Mouse (Mus musculus): ENCODE data around the gene Fars2.
"Not testable (repeated sequence)": the region's sequence is repeated elsewhere in the genome, so short reads cannot be mapped to it uniquely, and the experiment has no call there.

Fars2 gene

DNA sequence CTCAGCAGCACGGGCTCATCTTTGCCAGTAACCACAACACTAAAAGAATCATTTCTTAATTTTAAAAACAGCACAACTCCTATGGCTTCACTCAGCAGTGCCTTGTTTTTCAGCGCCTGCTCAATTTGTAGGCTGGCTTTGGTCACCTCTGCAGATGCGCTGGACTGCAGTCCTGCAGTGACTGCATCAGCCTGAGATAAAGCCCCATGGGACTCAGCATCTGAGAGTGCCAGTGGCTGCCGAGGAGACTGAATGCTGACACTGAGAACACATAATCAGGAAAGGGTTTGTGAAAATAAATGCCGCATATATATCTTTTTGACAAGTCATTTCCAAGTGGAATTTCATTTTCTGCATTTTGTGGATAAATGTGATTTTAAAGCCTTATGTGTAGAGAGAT is 268.9 kb downstream of the Fars2 start:
- no peak for DNase-seq

DNA sequence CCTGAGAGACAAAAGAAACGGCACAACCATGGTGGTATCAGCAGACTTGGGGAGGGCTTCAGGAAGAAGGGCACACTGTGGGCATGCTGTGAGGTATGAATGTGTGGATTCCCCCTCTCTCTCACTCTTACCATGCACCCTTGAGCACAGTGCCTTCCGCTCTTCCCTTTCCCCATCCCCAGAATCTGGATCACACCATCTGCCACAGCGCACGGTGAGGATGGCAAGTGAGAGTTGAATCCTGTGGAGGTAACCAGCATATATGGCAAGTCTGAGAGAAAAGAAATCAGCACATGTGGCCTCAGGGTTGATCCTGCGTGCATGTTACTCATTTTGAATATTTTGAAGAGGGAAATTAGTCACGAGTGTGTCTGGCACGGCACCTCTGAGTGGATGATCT is 274.7 kb downstream of the Fars2 start:
- DNase-seq, result no peak

DNA sequence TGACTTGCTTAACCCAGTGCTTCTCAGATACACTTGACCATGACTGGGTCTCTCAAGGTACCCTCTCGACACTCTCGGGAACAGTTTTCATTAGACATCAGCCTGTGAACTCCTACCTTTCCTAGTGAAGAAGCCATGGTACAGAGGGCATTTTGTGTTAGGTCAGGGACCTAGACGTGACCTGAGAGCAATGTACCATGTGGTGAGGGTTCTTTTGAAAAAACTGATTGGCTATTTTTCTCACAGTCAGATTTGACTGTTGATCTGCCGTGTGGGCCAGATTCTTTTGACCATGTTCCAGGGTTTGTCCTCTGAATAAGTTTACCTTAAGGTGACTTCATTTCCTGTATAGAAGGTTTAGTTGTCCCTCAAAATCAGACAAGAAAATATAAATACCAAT is 275.5 kb downstream of the Fars2 start:
- DNase-seq, result no peak

DNA sequence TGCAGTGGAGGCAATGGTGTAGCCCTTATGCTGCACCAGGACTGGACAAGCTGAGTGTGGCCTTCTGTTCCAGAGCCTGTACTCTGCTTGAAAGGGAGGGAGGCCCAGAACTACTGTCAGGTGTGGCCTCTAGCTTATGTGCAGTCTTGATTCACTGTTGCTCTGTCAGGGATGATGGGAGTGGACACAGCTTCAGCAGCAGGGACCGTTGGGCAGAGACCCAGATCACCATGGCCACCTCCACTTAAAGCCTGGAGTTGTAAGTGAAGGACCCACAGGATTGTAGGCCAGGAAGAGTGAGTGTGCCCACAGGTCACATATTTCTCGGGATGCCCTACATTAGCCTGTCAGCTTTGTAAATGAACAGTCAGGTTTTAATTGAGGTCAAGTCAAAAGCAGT is 283.8 kb downstream of the Fars2 start:
- DNase-seq, result no peak

DNA sequence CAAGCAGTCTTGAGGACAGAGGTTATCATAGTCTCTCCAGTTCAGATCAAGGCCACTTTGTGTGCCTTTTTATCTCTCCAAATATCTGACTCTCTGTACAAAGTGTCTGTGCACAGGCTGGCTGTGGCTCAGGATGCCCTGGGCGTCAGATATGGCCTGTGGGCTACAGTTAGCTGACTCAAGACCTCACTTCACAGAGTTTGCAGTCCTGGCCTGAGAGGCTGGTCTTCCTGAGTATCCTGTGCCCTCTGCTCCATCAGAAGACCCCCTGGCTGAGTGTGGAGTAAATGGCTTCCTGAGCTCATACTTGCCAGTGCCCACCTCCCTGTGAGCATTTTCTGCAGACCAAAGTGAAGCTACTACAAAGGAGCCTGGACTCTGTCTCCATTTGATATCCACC is 296.1 kb downstream of the Fars2 start:
- DNase-seq, result no peak

DNA sequence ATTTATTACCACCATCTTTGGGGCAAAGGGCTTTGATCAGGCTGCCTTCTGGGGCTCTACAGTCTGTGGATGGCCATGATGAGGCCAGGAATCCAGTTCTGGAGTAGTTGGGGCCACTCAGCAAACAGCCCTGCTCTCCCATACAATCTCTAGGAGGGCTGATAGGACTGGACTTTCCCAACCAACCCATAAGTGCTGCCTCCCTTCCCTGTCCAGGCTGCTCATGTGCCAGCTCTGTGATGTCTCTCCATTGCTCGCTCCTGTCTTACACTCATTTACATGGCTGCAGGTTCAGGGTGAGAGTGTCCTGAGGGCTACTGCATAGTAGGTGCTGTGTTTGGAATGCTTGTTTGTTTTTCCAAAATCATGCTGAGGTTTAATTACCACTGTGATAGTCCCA is 298.0 kb downstream of the Fars2 start:
- no peak for DNase-seq

DNA sequence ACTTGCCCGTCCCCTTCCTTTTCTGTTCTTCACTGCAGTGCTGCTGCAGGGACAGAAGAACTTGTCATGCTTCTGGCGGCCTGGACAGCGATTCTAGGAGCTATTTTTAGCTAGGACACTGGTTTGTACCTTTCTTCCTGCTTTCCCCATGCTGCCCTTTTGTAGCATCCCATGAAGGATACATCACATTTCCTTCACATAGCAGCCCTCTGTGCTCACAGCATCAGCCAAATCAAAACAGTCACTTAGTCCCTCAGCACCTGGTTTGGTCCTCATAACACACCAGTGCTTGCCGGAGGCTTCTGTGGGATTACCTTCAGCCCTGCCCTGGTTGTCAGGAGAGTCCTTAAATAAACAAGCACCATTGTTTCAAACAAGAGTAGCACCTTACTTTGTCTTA is 299.3 kb downstream of the Fars2 start:
- no peak for DNase-seq

DNA sequence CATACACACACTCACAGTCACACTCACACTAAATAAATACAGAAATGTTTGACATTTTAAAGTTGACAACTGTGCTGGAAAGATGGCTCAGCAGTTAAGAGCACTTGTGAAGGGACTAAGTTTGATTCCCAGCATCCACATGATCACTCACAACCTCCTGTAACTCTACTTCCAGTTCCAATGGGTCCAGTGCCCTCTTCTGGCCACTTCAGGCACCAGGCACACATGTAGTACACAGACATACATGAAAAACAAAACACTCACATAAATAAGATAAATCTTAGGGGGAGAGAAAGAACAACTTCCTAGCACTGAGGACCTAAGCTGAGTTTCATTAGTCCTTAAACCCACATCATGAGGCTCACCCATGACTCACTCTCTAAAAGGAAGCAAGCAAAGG is 302.1 kb downstream of the Fars2 start:
- no peak for DNase-seq

DNA sequence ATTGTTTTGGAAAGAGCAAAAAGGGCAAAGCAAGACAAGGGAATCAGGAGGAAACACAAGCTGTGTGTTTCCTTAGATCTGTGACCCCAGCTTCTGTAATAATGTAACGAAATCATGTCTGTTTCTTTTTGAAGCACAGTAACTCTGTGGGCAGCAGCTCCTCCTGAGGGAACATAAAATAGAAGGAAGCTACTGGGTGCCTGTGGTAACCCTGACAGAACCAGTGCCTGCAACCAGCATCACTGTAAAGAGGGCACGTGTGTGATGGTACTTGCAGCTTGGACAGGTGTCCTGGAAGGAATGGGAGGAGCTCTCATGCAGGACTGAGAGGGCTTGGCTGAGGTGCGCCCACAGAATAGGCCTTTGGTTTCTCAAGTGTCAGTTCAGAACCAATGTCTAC is 305.2 kb downstream of the Fars2 start:
- no peak for DNase-seq

DNA sequence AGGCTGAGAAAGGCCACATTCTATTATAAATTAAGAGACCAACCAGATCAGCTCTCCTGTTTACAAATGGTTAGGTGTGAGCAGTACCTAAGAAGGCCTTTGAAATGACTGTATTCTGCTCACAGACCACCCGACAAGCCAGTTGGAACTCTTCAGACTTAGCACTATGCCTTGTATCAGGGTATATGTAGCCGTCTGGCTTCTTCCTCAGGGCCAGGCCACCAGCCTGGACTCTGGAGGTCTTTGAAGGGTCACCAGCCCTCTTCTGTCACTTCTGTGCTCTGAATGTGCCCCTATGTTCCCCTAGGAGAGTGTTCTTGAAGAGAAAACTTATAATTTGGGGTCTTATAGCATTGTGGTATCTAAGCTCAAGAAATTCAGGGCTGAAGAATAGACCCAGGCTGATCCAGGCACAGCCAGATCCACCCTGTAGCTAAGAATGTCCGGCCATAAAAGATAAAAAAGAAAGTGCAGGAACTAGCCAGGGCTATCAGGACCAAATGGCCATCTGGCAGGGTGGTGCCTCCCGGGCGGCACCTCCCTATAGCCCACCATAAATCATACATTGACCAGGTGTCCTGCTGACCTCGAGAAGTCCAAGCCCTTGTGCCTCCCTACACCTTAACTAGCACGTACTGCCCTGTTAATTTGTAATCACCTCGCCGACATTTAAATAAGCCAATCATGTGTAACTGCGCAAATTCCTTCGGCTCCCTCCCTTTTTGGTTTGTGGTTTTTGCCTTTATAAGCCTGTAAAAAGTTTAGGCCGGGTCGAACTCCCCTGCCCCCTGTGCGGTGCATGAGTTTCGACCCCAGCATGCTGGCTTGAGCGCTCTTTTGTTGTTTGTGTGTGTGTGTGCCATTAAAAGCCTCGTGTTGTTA is 308.9 kb downstream of the Fars2 start:
- not testable (repeated sequence) for DNase-seq

DNA sequence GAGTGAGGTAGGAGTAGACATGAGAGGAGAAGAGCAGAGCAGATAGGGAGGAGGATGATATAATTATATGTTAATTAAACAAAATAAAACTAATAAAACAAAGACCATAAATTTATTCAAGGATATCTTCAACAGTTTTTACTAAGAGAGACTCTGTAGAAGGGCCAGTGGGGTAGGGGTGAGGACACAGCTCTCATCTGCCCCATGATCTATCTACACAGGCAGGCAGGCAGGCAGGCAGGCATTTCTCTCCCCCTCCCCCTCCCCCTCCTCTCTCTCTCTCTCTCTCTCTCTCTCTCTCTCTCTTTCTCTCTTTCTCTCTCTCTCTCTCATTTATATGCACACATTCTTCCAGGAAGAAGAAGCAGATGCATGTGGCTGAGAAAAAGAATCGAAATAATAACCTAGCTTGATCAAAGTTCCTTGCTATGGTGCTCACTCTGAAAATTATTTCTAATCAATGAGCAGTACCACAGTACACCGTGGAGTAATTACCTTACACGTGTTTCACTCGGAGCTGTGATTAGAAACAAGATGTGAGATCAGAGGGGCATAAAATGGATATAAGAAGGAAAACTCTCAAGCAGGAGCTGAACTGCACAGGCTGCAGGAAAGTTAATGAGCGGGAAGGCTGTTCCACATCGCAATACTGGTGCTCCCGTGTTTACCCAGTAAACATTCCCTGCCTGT is 312.4 kb downstream of the Fars2 start:
- no peak for DNase-seq

DNA sequence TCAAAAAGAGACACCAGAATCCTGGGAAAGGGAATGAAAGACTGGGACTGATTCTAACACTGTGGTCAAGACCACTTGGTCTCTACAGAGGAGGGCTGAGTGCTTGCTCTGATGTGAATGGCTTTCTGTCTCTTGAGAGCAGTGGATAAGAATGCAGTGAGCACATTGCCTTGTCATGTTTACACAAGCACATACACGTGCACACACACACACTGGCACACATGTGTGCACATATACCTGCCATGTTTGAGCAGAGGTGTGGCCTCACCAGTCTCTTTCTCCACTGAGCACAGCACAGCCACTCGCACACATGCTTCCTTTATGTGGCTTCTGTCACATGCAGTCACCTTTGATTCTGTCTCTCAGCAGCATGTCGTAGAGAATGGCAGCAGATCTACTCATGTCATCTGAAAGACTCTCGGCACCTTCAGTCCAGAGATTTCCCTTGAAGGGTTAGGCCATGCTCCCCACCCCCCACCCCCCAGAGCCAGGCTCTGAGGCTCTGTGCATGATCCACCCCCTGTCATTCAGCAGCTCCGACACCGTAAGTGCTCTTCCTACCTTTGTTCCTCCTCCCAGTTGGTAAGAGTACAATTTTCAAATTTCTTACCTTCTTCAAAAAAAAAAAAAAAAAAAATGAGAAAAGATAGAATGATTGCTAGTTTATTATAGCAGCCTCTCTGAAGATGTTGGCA is 313.4 kb downstream of the Fars2 start:
- DNase-seq, result no peak

DNA sequence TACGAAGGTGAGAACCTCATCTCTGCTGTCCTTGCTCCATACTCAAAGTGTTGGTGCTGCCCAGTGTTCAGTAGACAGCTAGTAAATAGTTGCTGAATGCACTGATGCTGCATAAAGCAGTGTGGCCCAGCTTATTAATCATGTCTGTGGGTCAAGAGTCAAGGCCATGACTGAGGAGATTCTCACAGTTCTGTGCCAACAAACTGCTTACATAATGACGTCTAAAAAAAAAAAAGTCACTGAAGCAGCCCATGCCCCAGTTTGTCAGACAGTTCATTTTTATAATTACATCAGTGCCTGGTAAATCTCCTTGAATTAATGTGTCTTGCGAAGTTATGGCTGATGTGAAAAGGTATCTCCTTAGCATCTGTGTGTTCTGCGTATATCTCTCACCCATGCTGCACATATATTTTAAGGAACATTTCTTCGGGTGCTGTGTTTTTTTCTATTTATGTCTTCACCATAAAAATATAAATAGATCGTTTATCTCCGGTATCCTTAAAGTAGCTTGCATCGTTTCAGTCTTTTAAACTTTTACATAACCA is 314.8 kb downstream of the Fars2 start:
- no peak for DNase-seq

DNA sequence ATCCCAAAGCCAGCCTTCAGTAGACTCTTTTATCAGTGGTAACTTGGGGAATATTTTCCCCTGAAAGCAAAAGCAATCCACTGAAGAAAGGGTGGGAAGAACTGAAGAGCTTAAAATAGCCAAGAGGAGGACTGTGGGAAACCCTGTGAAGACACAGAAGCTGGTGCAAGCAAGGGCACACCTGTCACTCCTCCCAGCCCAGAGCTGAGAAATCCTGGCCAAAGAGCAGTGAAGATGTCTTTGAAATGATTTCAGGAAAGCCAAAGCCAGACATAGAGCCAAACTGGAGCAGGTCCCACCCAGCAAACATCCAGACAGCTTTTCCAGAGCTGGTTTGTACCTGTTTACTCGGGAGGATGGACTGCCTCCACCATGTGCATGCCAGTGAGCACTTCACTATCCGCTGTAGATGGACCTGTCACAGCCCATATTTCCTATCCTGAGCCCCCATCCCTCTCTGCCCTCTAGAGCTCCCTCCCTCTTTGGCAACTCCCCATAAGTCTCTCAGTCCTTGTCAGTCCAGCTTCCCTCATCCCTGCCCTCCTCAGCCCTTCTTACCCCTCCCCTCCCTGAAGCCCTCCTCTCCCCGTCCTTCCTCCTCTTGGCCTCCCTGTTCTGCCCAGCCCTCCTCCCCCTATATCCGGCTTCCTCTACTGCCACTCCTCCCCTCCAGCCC is 327.7 kb downstream of the Fars2 start:
- DNase-seq, result peak; percentile 22 to 39

DNA sequence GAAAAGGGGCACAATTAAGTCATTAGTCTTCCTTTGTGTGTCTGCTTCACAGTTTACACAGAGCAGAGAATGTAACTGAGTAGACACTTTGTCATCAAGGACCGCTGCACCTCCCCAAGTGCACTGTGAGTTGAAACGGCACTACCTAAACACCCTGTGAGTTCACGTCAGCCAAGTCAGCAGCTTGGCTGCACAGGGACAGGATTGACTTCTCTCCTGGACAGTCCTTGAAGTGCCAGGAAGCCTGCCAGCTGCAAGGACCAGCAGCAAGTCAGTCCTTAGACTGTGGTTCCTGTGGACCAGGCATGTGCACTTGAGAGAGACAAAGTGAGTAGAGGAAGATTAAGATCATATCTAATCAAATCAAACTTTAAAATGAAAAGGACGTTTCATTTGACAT is 330.7 kb downstream of the Fars2 start:
- DNase-seq, result peak in 1 of 2 experiments; percentile 27

DNA sequence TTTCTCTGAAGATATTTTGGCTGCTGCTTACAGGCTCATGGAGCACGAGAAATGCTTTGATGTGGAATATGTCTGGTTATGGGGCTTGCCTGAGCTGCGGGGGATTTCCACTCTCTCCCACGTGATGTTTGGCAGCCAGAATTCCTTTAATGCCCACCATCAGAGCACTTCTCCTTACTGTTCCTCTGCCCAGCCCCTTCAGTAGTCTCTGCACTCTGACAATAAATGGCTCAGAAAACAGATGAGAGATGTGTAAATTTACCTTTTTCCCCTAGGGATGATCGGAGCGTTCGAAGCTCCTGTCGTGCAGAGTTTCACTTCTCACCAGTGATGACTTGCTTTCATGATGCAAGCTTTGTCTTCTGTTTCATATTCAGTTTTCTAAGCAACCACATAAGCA is 331.4 kb downstream of the Fars2 start:
- no peak for DNase-seq

DNA sequence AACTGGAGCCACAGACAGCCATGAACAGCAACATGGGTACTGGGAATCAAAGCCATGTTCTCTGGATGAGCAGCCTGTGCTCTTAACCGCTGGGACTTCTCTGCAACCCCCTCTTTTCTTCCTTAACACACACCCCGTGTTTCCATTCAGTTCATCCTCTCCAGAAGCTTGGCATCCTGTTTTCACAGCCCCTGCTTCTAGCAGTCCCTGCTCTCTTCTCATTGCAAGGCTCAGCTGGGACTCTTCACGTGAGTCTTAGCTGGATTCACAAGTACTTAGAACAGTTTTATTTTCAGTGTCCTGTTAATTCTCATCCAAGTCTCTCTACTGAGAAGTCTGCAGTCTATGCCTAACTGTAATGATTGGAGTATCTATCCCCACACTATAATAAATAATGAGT is 334.2 kb downstream of the Fars2 start:
- DNase-seq, result no peak

DNA sequence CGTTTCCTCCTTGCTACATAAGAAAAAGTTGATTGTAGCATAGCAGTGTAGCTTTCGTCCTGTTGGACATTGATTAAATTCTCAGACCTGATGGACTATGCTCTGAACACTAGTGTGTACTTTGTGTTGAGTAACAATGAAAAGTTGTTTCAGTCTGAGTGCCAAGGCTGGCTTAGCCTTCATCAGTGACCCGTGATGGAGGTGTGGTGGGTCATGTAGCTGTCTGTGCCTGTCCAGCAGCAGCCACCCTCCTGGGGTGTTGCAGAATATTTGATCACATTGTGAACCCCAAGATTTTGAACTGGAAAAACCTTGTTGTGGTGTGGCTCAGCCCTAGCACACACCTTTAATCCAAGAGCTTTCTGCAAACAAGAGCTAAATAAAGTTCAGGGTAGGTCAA is 343.3 kb downstream of the Fars2 start:
- DNase-seq, result no peak

DNA sequence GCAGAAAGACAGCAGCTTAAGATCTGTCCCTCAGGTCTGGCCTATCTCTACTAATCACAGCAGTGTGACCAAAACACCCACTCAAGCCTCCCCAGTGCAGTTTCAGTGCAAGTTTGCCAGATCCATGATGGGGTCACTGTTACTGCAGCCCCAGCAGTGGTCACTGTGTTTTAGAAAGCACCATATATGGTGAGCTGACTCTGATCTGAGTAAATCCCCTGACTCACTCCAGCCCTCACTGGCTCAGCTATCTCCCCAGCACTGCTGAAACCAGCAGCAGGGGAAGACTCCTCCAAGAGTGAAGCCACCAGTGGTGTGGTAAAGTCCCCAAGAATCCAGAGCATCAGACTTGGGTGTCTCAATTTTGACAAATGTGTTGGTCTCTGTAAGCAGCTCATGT is 346.5 kb downstream of the Fars2 start:
- no peak for DNase-seq

DNA sequence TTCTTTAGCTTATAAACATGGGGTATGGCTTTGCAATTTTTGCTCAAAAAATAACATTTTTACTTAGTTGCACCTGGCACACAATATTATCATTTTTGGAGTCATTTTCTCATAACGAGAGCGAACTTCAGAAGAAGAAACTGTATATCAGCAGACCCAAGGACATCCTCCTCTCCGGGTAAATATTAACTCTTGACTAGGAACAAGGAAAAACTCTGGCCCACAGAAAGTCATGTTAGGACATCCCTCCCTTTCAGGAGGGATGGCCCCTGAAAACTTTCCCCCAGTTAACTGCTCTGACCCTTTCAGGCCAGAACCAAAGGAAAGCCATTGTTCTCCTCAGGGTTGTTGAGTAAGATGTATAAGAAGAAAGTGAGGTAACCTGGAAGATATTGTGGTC is 348.9 kb downstream of the Fars2 start:
- not testable (repeated sequence) for DNase-seq

DNA sequence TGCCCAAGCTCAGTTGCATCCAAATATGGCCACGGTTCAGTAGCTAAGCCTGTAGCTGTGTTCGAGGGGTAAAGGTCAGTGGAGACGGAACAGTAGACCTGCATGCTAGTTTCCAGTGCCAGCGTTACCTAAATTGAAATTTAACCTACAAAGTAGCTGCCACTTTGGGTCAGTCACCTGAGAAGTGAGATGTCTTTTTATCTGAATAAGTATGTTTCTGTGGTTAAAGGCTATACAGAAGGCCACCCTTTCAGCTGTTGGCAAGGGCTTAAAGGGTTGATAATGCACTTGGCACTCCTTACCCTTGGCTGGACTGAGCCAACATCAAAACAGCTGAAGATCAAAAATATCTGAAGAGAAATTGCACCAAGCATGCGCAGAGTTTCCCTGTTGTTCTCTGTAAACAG is 349.3 kb downstream of the Fars2 start:
- no peak for DNase-seq

DNA sequence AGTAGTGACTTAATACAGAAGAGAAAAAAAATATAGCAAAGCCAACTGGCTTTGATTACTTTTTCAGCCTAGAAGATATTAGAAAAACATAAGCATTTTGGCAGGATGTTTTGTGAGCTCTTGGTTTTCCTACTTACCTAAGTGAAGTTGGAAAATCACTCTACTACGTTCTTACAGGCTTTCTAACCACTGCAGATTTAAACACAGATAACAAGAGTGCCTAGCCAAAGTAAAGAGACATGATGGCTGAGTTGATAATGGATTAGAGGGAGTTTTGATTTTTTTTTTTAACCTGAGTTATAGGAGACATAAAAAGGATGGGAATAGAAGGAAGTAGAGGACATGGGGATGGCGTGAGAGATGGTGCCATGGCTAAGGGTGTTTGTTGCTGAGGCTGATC is 350.6 kb downstream of the Fars2 start:
- DNase-seq, result no peak

DNA sequence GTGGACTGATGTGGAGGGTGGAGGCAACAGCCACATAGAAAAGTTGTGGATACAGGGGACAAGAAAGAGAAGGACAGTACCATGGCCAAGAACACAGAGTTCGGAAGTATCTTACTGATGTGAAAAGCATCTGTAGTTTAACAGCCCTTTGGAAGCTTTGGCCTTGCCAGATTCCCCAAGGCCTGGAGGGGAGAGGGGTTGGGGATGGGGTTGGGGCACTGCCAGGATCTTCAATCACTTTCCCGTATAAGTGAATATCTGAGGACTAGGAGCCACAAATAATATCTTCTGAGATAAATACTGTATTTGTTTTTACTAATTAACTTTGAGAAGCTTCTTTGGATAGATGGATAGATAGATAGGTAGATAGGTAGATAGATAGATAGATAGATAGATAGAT is 351.8 kb downstream of the Fars2 start:
- no peak for DNase-seq
